ENCODE assay signal across 9 mouse cellular contexts in genomic region chr15:80024331-80025313, GRCm38 (mm10). TPM values are rescaled to one million over a fixed set of nuclear protein-coding genes. Genes with fewer than 3 reads are reported as not detected.
DNase-seq lines count a peak whose midpoint lies in the region; ATAC-seq and TF ChIP-seq lines count a peak whose summit lies in the region.
"Had no signal": no experiment of that assay in that cellular context is flagged by ENCODE, and none has a peak within 500 bp of the region (broad histone marks: within the 10 kb centered on the region; RNA-seq: fewer than 3 reads in every experiment).

No protein-coding gene starts in this region.

- no peak for TF ChIP-seq CTCF in gastrocnemius, adult 2 months (IDR thresholded peaks at IDR 0.05)

- H3K36me3 ChIP-seq in hindbrain, embryonic 16.5 days (ENCODE audit: control insufficient read depth, insufficient read depth, low read length) = no peaks in the 10 kb centered on the region
- no peaks in the 10 kb centered on the region for H3K36me3 ChIP-seq in stomach, embryonic 16.5 days (ENCODE audit: control insufficient read depth, insufficient read depth, low read length)
- H3K36me3 ChIP-seq: hindbrain, embryonic 15.5 days had no signal

- WGBS in hindbrain, embryonic 16.5 days = 39% methylated on average over 11 of the region's 11 CpGs
- WGBS in stomach, embryonic 16.5 days = 41% methylated on average over 11 of the region's 11 CpGs

- H3K4me2 ChIP-seq in hindbrain, embryonic 16.5 days (ENCODE audit: low read length) = no peak overlapping the region
- no peak overlapping the region for H3K4me2 ChIP-seq in stomach, embryonic 16.5 days (ENCODE audit: low read depth, low read length)
- H3K4me2 ChIP-seq: hindbrain, embryonic 15.5 days had no signal

- peak overlapping the region; percentile 41 for H3K4me3 ChIP-seq in gastrocnemius, adult 2 months
- no peak overlapping the region for H3K4me3 ChIP-seq in hindbrain, embryonic 16.5 days (ENCODE audit: low read length)
- H3K4me3 ChIP-seq in stomach, embryonic 16.5 days (replicated peaks; ENCODE audit: low read length) = no peak overlapping the region
- H3K4me3 ChIP-seq: hindbrain, embryonic 15.5 days had no signal

- 0 out of 2 replicates have a peak overlapping the region, but pooled peaks have one; percentile 23 for H3K9ac ChIP-seq in hindbrain, embryonic 16.5 days (ENCODE audit: low read depth, low read length)
- H3K9ac ChIP-seq in stomach, embryonic 16.5 days (ENCODE audit: low read length) = no peak overlapping the region; the same call in 1 of the 2 replicates
- H3K9ac ChIP-seq: hindbrain, embryonic 15.5 days had no signal

- peak; percentile 85 for DNase-seq in gastrocnemius, adult 2 months
- DNase-seq in gastrocnemius, postnatal 10 days = no peak
- DNase-seq in right cerebral cortex, adult 2 months (ENCODE audit: low spot score in 2 of 2) = peak; percentile 57 to 67
- no peak for DNase-seq in right cerebral cortex, postnatal 4 days
- DNase-seq in B cell, adult 2 months = no peak
- DNase-seq in testis, postnatal 10 days (ENCODE audit: low spot score) = no peak

- no peak for ATAC-seq in hindbrain, embryonic 16.5 days
- peak; percentile 42; the same call in 1 of the 2 replicates for ATAC-seq in stomach, embryonic 16.5 days (ENCODE audit: insufficient read depth, low FRiP score)

- H3K27ac ChIP-seq in gastrocnemius, adult 2 months = peak overlapping the region; percentile 98
- no peak overlapping the region for H3K27ac ChIP-seq in hindbrain, embryonic 16.5 days (ENCODE audit: low read depth, low read length)
- H3K27ac ChIP-seq in stomach, embryonic 16.5 days (ENCODE audit: low read length) = 0 out of 2 replicates have a peak overlapping the region, but pooled peaks have one; percentile 0
- H3K27ac ChIP-seq: hindbrain, embryonic 15.5 days had no signal

- H3K4me1 ChIP-seq in hindbrain, embryonic 16.5 days (ENCODE audit: control insufficient read depth, insufficient read depth, low read depth, low read length) = peaks cover 11% of the 10 kb centered on the region
- no peaks in the 10 kb centered on the region for H3K4me1 ChIP-seq in stomach, embryonic 16.5 days (ENCODE audit: control insufficient read depth, insufficient read depth, low read length)

- no peaks in the 10 kb centered on the region for H3K27me3 ChIP-seq in hindbrain, embryonic 16.5 days (replicated peaks; ENCODE audit: control insufficient read depth, insufficient read depth, low read length)
- no peaks in the 10 kb centered on the region for H3K27me3 ChIP-seq in stomach, embryonic 16.5 days (ENCODE audit: control insufficient read depth, insufficient read depth, low read length)
- H3K27me3 ChIP-seq: hindbrain, embryonic 15.5 days had no signal

- H3K9me3 ChIP-seq in hindbrain, embryonic 16.5 days (ENCODE audit: control insufficient read depth, low read length) = no peaks in the 10 kb centered on the region
- H3K9me3 ChIP-seq in stomach, embryonic 16.5 days (replicated peaks; ENCODE audit: control insufficient read depth, low read length) = no peaks in the 10 kb centered on the region
- H3K9me3 ChIP-seq: hindbrain, embryonic 15.5 days had no signal

- intact Hi-C loops in gastrocnemius, adult 2 months (cut with DNase I) = no loop called here

RNA-seq across cellular contexts. Expression of gene Pdgfb, which starts 9.8 kb away (rescaled TPM):
- total RNA-seq in gastrocnemius, adult 2 months (2021) = 10 to 100 TPM; 14.3 to 17.3 TPM
- total RNA-seq in gastrocnemius, postnatal 10 days (2021) = 10 to 100 TPM; 40.8 to 59.3 TPM
- 6.7 and 8.0 TPM in 2 replicates for polyA plus RNA-seq in hindbrain, embryonic 16.5 days (2015; fragmentation: Nextera tagmentation; extraction: Ambion mirVana)
- polyA plus RNA-seq in stomach, embryonic 16.5 days (2015; fragmentation: Nextera tagmentation; extraction: Ambion mirVana) = 2.9 and 3.4 TPM in 2 replicates

RNA-seq across cellular contexts. Expression of gene Cbx7, which starts 53.7 kb away (rescaled TPM):
- total RNA-seq in gastrocnemius, adult 2 months (2021) = 10 to 100 TPM; 18.9 to 19.6 TPM
- 1 to 10 TPM; 2.9 to 4.1 TPM for total RNA-seq in gastrocnemius, postnatal 10 days (2021)
- polyA plus RNA-seq in hindbrain, embryonic 16.5 days (2015; fragmentation: Nextera tagmentation; extraction: Ambion mirVana) = 4.7 and 5.2 TPM in 2 replicates
- 5.7 and 6.9 TPM in 2 replicates for polyA plus RNA-seq in stomach, embryonic 16.5 days (2015; fragmentation: Nextera tagmentation; extraction: Ambion mirVana)

Comparison
In these comparisons a context has a peak if more than half of its experiments do, and no peak if none do; other contexts are left out.
1. DNase-seq: peak in gastrocnemius, adult 2 months (single experiment) and right cerebral cortex, adult 2 months (2 of 2); none in gastrocnemius, postnatal 10 days (single experiment), right cerebral cortex, postnatal 4 days (single experiment), B cell, adult 2 months (0 of 2) and testis, postnatal 10 days (single experiment).